Mouse (Mus musculus): ENCODE measurements around the gene Chrd. TPM values are rescaled to one million over a fixed set of nuclear protein-coding genes. Genes with fewer than 3 reads are reported as not detected.

Gene Chrd
- total RNA-seq (2021): 1 to 10 TPM; 5.2 to 6.3 TPM
- long read RNA-seq, experiment 1, transcript Chrd-201 (23 exons, 3,275 nt): major isoform, 9 of 17 reads
- long read RNA-seq, experiment 1, partial matches to known transcripts: 0 of 17 reads
- long read RNA-seq, experiment 1, other reads (novel, unspliced or antisense): 8 of 17 reads
- long read RNA-seq, experiment 2, transcript Chrd-201 (23 exons, 3,275 nt): major isoform, 5 of 10 reads
- long read RNA-seq, experiment 2, partial matches to known transcripts: 0 of 10 reads
- long read RNA-seq, experiment 2, other reads (novel, unspliced or antisense): 3 of 10 reads

DNA sequence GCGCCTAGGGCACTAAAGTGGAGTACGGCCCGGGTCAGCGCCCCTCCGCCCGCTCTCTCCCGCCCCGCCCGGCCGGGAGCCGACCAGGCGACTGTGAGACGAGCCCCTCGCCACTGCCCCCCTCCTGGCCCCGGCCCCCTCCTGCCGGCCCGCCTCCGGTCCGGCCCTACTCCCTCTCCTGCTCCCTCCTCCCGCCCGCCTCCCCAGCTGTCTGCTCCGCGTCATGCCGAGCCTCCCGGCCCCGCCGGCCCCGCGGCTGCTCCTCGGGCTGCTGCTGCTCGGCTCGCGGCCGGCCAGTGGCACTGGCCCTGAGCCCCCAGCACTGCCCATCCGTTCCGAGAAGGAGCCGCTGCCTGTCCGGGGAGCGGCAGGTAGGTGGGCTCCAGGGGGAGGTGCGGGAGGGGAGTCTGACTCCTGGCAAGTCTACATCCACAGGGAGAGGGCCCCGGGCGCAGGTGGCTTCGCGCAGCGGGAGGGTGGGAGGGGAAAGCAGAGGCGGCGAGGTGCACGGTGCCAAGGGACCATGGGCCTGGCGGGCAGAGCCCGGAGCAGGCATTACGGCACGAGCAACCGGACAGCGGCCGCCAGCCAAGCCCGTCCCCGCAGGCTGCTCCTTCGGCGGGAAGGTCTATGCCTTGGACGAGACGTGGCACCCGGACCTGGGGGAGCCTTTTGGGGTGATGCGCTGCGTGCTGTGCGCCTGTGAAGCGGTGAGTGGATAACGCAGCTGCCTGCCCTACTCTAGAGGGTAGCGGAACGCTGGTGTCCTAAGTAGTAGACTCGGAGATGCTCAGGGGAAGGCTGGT is at the start of gene Chrd:
Gene Chrd, plus strand, starts transcription at position 203 of the 806 bp plus-strand sequence.
- DNase-seq: peak; percentile 81

GRCm38 (mm10) chr16:20690774-20691173 is 42.2 kb upstream of the Chrd start:
- DNase-seq: no peak

DNA sequence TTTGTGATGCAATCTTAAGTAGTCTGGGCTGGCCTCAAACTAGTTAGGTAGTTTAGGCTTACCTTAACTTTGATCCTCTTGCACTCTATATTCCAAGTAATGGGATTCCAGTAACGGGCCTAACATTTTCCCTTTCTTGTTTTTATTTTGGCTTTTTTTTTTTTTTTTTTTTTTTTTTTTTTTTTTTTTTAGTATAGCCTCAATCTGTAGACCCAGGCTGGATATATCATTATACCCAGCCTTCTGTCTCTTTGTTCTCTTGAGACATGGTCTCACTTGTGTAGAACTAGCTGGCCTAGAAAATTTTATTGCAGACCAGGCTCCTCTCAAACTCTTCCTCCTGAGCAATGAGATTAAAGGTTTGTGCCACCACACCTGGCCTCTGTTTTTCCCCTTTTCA is 41.3 kb upstream of the Chrd start:
- DNase-seq: no peak

DNA sequence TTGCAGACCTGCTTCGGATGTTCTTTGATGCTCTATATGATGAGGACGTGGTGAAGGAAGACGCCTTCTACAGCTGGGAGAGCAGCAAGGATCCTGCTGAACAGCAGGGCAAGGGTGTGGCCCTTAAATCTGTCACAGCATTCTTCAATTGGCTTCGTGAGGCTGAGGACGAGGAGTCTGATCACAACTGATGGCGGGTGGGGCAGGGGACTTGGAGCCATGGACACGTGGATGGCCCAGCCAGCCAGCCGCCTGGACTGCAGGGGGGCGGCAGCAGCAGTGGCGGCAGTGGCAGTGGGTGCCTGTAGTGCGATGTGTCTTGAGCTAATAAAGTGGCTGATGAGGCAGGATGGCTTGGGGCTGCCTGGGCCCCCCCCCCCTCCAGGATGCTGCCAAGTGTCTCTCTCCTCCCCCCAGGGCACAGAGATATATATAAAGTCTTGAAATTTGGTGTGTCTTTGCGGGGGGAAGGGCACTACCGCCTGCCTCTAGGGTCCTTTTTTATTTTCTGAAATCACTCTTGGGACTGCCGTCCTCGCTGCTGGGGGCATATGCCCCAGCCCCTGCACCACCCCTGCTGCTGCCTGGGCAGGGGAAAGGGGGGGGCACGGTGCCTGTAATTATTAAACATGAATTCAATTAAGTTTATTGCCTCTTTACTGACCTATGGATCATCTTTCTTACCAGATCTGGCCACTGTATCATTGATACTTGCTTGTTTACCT is 40.5 kb upstream of the Chrd start:
- no peak for DNase-seq

DNA sequence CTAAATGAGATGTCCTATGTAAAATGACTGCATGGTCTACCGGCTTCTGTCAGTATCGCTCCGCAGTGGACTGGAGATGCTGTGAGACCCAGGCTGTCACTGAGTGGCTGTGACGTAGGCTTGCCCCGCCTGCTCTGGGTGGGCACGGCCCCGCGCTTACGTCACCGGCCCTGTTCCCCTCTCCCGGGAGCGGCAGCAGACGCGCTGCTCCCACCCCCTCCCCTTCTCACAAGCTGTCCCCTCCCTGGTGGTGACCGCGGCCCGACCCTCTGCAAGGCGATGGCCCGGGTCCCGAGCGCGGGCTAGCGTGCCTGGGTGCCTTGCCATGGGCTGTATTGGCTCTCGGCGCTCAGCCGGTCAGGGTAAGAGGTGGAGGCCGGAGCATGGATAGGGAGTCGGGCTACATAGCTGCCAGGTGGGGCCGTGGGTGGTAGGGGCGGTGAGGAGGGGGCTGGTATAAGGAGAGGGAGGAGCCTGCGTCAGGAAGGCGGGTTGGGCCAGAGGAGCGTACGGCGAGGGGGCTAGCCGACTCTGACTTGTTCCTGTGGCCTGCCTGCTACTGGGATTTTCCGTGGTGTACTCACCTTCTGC is 39.7 kb upstream of the Chrd start, which contains the start of gene Fam131a:
Gene Fam131a, plus strand, starts transcription at position 131 of the 591 bp plus-strand sequence.
- DNase-seq: peak; percentile 85

DNA sequence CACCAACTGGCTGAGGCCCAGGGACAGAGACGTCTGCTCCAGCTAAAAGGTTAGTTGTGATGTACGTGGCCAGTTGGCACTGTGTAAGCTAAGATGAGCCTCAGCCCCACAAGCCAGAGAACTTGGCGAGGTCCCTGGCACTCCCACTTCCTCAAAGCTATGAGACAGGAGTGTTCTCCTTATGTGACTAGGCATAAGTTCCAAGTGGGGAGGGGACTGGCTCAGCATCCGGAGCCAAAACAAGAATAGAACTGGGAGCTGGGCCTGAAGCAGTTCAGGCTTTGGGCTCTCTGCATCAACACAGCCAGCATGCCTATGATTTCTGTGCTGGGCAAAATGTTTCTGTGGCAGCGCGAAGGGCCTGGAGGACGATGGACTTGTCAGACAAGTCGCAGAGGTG is 38.1 kb upstream of the Chrd start:
- peak; percentile 46 for DNase-seq

DNA sequence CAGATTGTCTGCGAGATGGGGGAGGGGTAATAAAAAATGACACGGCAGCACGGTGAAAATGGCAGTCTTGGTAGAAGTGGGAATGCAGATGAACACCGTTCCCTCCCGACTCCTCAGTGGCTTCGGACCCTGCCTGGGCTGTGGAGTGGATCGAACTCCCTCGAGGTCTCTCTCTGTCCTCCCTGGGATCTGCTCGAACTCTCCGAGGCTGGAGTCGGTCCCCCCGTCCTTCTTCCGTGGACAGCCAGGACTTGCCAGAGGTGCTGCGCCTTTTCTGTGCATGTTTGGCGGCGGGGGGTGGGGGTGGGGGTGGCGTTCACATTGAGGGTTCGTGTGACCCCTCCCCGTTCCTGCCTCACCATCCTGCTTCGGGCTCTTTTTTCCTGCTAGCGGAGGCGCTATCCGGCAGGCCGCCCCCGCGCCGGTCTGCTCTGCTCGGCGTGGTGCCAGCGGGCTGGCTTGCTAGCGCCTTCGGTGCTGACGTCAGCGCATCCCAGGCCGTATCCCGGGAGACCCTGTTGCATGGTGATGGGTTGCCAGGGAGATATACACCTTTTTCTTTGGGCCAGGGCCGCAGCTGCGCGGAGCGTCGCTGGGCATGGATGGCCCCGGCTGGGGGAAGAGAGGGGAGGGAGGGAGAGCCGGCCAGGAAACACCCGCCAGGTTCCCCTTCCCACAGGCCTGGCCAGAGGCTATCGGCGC is 37.2 kb upstream of the Chrd start:
- peak; percentile 87 for DNase-seq

GRCm38 (mm10) chr16:20699266-20699665 is 33.7 kb upstream of the Chrd start:
- DNase-seq: no peak

DNA sequence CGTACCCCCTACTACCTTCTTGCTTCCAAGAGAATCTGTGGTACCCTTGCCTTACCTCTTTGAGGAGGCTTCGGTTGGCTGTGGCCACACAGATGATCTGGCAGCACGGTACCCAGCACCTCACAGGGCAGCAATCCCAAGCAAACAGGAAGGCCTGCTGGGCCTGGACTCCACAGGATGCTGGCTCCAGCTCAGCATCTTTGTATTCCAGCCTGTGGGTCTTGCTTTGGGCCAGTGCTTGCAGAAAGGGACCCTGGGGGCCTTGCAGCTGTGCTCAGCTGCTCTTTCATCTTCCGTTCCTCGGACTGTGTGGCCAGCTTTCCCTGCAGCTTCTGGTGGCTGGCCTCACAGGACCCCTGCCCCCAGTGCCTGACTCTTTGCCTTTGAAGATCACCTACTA is 32.9 kb upstream of the Chrd start:
- DNase-seq: no peak

DNA sequence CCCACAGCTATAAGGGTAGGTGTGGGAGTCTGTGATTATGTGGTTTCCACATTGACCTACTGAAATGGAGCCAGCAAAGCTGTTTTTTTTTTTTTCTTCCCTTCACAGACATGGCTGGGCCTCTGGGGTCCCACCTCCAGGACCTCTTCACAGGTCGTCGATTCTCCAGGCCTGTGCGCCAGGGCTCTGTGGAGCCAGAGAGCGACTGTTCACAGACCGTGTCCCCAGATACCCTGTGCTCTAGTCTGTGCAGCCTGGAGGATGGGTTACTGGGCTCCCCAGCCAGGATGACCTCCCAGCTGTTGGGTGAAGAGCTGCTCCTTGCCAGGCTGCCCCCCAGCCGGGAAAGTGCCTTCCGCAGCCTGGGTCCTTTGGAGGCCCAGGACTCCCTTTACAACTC is 31.6 kb upstream of the Chrd start:
- no peak for DNase-seq

GRCm38 (mm10) chr16:20701729-20702521 is 31.0 kb upstream of the Chrd start:
- DNase-seq: no peak

DNA sequence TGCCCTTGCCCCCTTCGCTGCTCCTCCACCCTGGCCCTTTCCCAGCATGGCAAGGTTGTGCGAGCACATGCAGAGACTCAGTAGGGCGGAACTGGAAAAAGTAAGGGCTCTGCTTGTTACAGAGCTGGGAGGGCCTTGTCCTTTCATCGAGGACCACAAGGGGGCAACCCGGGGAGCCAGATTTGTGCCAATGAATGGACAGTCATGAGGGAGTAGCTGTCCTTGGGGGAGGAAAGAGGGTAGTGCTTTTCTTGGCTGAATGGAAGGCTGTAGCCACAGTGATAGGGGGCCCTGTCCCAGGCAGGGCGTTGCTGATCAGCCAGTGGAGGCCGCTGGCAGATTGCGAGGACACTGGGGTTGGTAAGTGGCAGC is 30.4 kb upstream of the Chrd start:
- peak; percentile 70 for DNase-seq

GRCm38 (mm10) chr16:20703071-20703470 is 29.9 kb upstream of the Chrd start:
- DNase-seq: no peak

GRCm38 (mm10) chr16:20703699-20704400 is 29.1 kb upstream of the Chrd start:
- no peak for DNase-seq

GRCm38 (mm10) chr16:20705786-20706185 is 27.1 kb upstream of the Chrd start:
- no peak for DNase-seq

DNA sequence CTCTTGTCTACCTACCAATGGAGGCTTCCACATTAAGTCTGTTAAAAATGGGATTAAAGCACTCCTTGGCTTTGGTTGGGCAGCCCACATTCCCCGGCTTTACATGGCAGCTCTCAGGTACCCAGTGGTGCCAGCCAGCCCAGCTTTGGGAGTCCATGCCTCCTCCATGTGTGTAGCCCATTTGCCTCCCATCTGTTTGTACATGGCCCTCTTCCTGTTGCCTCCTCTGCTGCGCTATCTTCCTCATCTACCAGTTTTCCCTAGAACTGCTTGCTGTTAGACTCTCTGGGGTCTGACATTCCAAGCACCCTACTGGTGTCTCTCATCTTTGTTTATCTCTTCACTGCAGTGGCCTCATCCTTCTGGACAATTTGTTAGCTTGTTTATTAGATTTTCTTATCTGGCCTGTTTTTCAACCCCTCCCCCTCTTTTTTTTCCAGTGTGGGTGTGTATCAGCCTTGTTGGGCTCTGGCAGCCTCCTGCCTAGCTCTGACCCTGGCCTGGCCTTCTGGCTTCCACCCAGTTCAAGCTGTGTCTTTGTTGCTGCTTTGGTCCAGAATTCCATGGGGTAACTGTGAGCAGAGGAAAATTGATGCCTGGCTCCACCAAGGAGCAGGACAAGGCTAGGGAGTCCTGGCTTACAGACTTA is 26.4 kb upstream of the Chrd start:
- no peak for DNase-seq

DNA sequence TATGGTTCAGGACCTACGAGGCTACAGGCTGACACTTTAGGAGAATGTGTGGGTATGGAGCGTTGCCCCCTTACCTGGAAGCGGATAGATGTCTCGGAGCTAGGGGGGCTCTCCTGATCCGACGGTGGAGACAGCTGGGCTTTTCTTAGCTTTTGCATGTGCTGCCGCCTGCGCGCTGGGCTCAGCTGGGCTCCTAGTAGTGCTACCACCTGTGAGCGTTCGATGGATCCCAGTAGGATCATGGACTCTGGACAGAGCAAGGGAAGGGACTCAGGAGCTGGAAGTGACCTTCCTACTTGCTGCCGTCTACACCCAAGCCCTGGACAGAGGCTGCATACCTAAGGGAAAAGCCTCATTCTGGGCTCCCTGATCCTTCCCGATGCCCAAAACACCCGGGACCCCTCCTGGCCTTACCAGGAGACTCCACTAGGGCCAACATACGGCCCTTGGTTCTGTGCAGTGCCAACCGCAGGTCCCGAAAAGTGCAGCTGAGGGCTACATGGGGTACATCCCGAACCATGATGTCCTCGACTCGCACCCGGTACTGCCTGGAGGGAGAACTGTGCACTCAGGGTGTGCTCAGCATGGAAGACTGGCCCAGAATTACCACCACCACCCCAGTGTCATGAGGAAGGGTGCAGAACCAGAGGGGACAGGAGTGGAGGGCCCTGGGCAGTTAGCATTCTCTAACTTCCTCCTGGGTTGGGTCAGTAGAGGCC is 24.5 kb upstream of the Chrd start:
- no peak for DNase-seq

- DNase-seq: no peak
These were observed 23.8 kb upstream of the Chrd start for GRCm38 (mm10) chr16:20708939-20709734.
